Mouse (Mus musculus) midbrain, postnatal 0 days (tissue): ENCODE data around the gene Fignl2. TPM values are rescaled to one million over a fixed set of nuclear protein-coding genes. Genes with fewer than 3 reads are reported as not detected.

Source experiments
- ATAC-seq: fragments of 200-750 bp; cut with Nextera tagmentation; 2 replicates; pipeline ENCODE4 v1.8.0; 2017; ENCODE audit warnings: moderate number of reproducible peaks, mild to moderate bottlenecking, moderate TSS enrichment, moderate library complexity; ENCODE audit not compliant: low FRiP score
- DNase-seq: peaks from one replicate; pipeline ENCODE4 v3.0.0-alpha.2; 2015; ENCODE audit warnings: low spot score
- H3K27ac ChIP-seq: fragments of 300-500 bp; sonication (generic); 2 replicates; pipeline ENCODE4 v1.5.1; 2014; ENCODE audit warnings: low read depth, mild to moderate bottlenecking, low read length, mixed read lengths
- H3K27me3 ChIP-seq: fragments of 300-500 bp; sonication (generic); 2 replicates; pipeline ENCODE4 v1.6.1; 2014; ENCODE audit warnings: low read length, control low read depth, mixed read lengths; ENCODE audit not compliant: insufficient read depth
- H3K36me3 ChIP-seq: fragments of 300-500 bp; sonication (generic); 2 replicates; pipeline ENCODE4 v1.6.1; 2014; ENCODE audit warnings: low read length, control low read depth, mixed read lengths; ENCODE audit not compliant: insufficient read depth
- H3K4me1 ChIP-seq: fragments of 300-500 bp; sonication (generic); 2 replicates; pipeline ENCODE4 v1.6.1; 2014; ENCODE audit warnings: mild to moderate bottlenecking, control low read depth, antibody characterized with exemption, low read length, mixed read lengths; ENCODE audit not compliant: insufficient read depth
- H3K4me2 ChIP-seq: fragments of 300-500 bp; sonication (generic); 2 replicates; pipeline ENCODE4 v1.6.1; 2014; ENCODE audit warnings: low read depth, mild to moderate bottlenecking, low read length, mixed read lengths; ENCODE audit not compliant: poor library complexity, severe bottlenecking
- H3K4me3 ChIP-seq: fragments of 300-500 bp; sonication (generic); 2 replicates; pipeline ENCODE4 v1.5.1; 2014; ENCODE audit warnings: low read depth, mild to moderate bottlenecking, low read length, moderate library complexity
- H3K9ac ChIP-seq: fragments of 300-500 bp; sonication (generic); replicated peaks from 2 replicates; pipeline ENCODE4 v1.6.1; 2014; ENCODE audit warnings: mild to moderate bottlenecking, low read length, moderate library complexity, mixed read lengths; ENCODE audit not compliant: poor library complexity, severe bottlenecking
- H3K9me3 ChIP-seq: fragments of 300-500 bp; sonication (generic); 2 replicates; pipeline ENCODE4 v1.6.1; 2016; ENCODE audit warnings: low read length, control low read depth
- CTCF ChIP-seq: IDR thresholded peaks from 2 replicates; pipeline ENCODE4 v1.5.1; 2016; ENCODE audit warnings: antibody characterized with exemption, mild to moderate bottlenecking
- WGBS: fragments of 180-500 bp; shearing (Covaris S2); extraction: QIAGEN DNeasy Blood & Tissue Kit; methylation state at CpG from one replicate; pipeline ENCODE4 v1.1.7; 2014; 5-methylcytosine and 5-hydroxymethylcytosine counted together
- polyA plus RNA-seq: library from polyadenylated mRNA; unstranded; fragments of >200 nt; fragmentation: Nextera tagmentation; extraction: Ambion mirVana; gene quantifications from 2 replicates; pipeline ENCODE4 v1.2.1, GENCODE M21; 2015
- total RNA-seq: library from RNA; depleted of rRNA; stranded (reverse); fragments of >200 nt; gene quantifications from 2 replicates; pipeline ENCODE4 v1.2.3, GENCODE M21; 2014

Fignl2 gene
- total and polyA plus RNA-seq, 2 experiments from 2014 or later, result 0.05 to 3.4 TPM

DNA sequence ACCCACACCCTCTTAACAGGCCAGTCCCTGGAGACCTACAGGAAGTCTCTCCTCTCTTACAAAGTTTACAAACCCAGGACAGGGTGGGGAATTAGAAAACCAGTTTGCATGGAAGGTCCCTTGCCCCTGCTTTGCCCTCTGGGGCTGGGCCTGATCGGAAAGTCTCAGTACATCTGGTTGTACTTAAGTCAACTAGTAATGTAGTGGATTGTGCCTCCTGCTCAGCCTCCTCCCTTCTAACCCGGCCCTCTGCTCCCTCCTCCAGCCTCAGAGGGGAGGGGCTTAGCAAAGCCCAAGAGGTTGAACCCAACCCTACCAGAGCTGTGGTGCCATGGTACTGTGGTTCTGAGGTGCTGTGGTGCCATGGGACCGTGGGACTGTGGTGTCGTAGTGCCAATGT, 3.9 kb upstream of the Fignl2 start:
- no peak for TF ChIP-seq CTCF
- H3K4me2 ChIP-seq, result no peak overlapping the region

DNA sequence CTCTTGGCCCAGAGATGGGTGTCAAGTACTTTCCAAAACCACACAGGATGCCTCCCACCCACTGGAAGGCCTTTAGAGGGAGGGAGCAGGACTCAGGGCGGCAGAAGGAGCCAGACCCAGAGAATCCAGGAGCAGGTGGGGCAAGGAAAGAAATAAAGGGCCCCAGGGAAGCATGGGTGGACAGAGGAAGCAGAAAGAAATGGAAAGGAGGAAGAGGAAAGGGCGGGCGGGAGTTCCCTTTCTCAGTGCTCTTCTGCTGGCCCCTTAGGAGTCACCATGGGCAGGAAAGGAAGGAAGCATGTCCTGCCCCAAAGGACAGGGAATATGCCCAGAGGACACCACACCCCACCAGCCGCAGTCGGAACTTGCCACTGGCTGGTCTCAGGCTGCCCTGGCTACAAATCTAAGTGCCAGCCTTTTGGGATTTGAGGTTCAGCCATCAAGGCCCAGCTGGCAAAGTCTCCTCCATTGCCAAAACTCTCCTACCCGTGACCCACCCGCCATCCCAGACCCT, 2.7 kb upstream of the Fignl2 start:
- Histone ChIP-seq H3K27me3 (no peaks in the 10 kb centered on the region), H3K36me3 (no peaks in the 10 kb centered on the region), H3K9ac (no peak overlapping the region), H3K4me3 (no peak overlapping the region), H3K4me1 (peaks cover 12% of the 10 kb centered on the region; the same call in 1 of the 2 replicates), H3K9me3 (no peaks in the 10 kb centered on the region), H3K4me2 (no peak overlapping the region), H3K27ac (no peak overlapping the region)
- no peak for TF ChIP-seq CTCF
- WGBS, result 81% methylated on average over 5 of the region's 7 CpGs
- DNase-seq, result no peak
- no peak for ATAC-seq

More for the DNA sequence above, 3.9 kb upstream of the Fignl2 start:
- no peak overlapping the region for H3K9ac ChIP-seq
- no peak overlapping the region for H3K27ac ChIP-seq
- H3K36me3 ChIP-seq, result no peaks in the 10 kb centered on the region
- no peak for DNase-seq
- ATAC-seq, result no peak
- H3K4me1 ChIP-seq, result 0 out of 2 replicates have a peak, but pooled peaks cover 5% of the 10 kb centered on the region
- WGBS, result 70% methylated on average over 4 of the region's 4 CpGs
- no peaks in the 10 kb centered on the region for H3K9me3 ChIP-seq
- H3K27me3 ChIP-seq, result no peaks in the 10 kb centered on the region
- no peak overlapping the region for H3K4me3 ChIP-seq

DNA sequence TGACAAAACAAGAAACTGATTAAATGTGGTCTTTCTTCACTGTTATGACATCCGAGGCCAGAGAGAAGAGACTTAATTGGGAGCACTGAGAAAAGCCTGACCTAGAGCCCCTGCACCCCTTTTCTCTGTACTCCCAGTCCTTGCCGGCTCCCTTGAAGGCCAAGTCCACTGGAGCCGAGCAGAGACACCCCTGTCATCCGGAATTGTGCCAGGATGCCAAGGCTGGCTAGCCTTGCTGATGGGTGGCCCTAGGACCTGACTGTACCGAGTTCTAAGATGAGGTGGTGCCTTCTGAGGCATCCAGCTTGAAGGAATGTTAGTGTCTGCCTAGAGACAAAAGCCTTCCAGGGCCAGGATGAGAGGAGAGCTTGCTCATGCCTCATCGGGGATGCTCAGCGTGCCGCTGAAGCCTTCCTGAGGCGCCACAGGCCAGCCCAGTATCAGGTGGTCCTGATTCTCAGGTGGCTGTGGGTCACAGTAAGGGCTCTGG, 1.7 kb upstream of the Fignl2 start:
- Histone ChIP-seq H3K9ac (no peak overlapping the region), H3K27ac (no peak overlapping the region), H3K4me3 (no peak overlapping the region), H3K36me3 (no peaks in the 10 kb centered on the region), H3K4me2 (no peak overlapping the region), H3K27me3 (no peaks in the 10 kb centered on the region), H3K4me1 (peaks cover 15% of the 10 kb centered on the region; the same call in 1 of the 2 replicates), H3K9me3 (no peaks in the 10 kb centered on the region)
- no peak for TF ChIP-seq CTCF
- DNase-seq, result no peak
- WGBS, result 81% methylated on average over 9 of the region's 9 CpGs
- no peak for ATAC-seq

DNA sequence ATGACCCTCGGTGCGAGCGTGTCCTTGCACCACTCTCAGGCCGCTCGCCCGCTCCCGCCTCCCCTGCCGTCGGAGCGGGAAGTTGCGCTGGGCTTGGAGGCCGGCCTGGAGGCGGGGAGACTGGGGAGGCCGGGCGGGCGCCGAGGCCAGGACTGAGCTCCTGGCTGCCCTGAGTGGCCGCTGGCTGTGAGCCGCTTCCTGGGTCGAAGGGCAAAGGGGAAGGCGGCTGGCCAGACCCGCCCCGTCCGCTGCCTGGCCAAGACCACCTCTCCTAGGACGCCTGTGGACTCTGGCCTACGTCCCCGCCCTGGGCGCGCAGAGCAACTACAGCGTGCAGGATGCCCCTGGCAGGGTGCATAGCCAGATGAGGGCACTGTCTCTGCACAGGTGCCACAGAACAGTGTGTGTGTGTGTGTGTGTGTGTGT, 377 bp upstream of the Fignl2 start:
- Histone ChIP-seq H3K4me1 (peaks cover 15% of the 10 kb centered on the region; the same call in 1 of the 2 replicates), H3K4me2 (peak overlapping the region; percentile 88), H3K9ac (peak overlapping the region; percentile 63), H3K9me3 (no peaks in the 10 kb centered on the region), H3K4me3 (peak overlapping the region; percentile 56), H3K36me3 (no peaks in the 10 kb centered on the region), H3K27me3 (no peaks in the 10 kb centered on the region), H3K27ac (no peak overlapping the region)
- WGBS, result 4% methylated on average over 10 of the region's 30 CpGs
- peak; percentile 46 for TF ChIP-seq CTCF
- DNase-seq, result peak; percentile 48
- ATAC-seq, result peak; percentile 44; the same call in 1 of the 2 replicates

DNA sequence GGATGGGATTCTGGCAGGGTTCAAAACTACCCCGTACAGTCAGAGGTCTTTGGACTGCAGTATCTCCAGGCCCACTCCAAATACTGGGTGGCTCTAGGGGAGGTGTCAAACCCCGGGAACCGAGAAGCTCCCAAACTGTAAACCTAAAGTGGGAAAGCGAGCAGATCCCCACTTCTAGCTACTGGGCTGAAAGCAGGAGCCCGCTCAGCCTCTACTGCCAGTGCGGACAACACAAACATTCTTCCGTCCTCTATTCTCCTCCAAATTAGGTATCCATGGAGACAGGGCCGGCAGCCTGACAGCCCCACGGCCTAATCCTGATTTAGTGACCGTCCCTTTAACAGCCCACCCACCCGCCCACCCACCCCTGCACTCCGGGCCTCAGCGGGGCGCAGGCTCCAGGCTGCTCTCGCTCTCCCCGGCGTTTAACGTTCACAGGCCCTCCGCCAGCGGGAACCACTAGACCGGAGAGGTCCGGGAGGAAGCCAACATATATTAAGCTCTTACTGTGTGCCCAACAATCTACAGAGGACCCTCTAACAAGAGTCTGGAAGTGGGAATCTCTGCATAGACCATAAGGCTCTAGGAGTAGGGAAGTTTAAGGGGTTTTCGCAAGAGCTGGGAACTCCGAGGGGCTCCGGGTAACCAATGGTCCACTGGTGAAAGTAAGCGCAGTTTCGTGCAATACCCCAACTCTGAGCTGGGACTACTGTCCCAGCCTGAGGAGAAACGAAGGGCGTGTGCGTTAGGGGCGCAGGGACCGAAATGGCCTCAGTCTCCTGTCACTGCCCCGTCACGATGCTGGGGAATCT, 1.2 kb downstream of the Fignl2 start:
- 3% methylated on average over 34 of the region's 34 CpGs for WGBS
- no peak for ATAC-seq
- H3K9me3 ChIP-seq, result no peaks in the 10 kb centered on the region

More for the DNA sequence above, 1.2 kb downstream of the Fignl2 start:
- Histone ChIP-seq H3K4me1 (peaks cover 15% of the 10 kb centered on the region; the same call in 1 of the 2 replicates), H3K4me2 (peak overlapping the region; percentile 88), H3K27me3 (no peaks in the 10 kb centered on the region), H3K27ac (0 out of 2 replicates have a peak overlapping the region, but pooled peaks have one; percentile 38), H3K9ac (peak overlapping the region; percentile 63; the same call in 1 of the 2 replicates), H3K4me3 (peak overlapping the region; percentile 56), H3K36me3 (no peaks in the 10 kb centered on the region)
- DNase-seq, result peak; percentile 50
- TF ChIP-seq CTCF, result no peak
